Mouse (Mus musculus): ENCODE data around the gene Gne. TPM values are rescaled to one million over a fixed set of nuclear protein-coding genes. Genes with fewer than 3 reads are reported as not detected.

The Gne gene
- polyA plus RNA-seq (2014; fragmentation: Nextera tagmentation; extraction: Ambion mirVana): 41.5 and 42.3 TPM in 2 replicates

DNA sequence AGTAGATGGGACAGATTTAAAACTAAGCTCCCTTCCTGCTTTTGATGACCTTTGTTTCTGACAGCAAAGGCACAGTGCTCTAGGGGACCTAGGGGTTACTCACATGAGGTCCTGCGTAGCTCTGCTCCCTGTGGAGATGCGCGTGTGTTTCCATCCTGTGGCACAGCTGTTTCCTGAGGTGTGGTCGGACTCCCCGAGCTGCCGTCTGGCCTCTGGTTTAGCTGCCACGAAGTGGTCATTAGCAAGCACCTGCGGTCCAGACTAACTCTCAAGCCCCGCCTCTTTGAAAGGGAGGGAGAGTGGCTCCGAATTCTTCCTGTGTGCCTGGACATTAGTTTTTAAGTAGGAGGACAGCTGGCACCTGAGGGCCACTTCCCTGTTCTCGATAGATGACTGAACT lies at the start of gene Gne:
Gne (minus strand) TSS at position 233 of the 400 bp plus-strand sequence.
- Histone ChIP-seq H3K27me3 (replicated peaks; ENCODE audit: control insufficient read depth, insufficient read depth, low read length) (no peaks in the 10 kb centered on the region), H3K36me3 (ENCODE audit: control insufficient read depth, insufficient read depth, low read length) (no peaks in the 10 kb centered on the region), H3K27ac (ENCODE audit: low read depth) (no peak within 1 kb of the TSS), H3K9ac (ENCODE audit: low read length) (no peak within 1 kb of the TSS), H3K4me2 (ENCODE audit: low read length) (peak within 1 kb of the TSS; percentile 3; the same call in 1 of the 2 replicates), H3K4me1 (replicated peaks; ENCODE audit: control insufficient read depth, insufficient read depth, low read length) (no peaks in the 10 kb centered on the region), H3K9me3 (ENCODE audit: control insufficient read depth, low read length) (no peaks in the 10 kb centered on the region), H3K4me3 (ENCODE audit: low read depth, low read length) (no peak within 1 kb of the TSS)
- ATAC-seq (replicated peaks; ENCODE audit: low FRiP score, low TSS enrichment, low read depth) (no peak), DNase-seq (ENCODE audit: low spot score) (no peak)
- 14% methylated on average over 11 of the region's 11 CpGs for WGBS

DNA sequence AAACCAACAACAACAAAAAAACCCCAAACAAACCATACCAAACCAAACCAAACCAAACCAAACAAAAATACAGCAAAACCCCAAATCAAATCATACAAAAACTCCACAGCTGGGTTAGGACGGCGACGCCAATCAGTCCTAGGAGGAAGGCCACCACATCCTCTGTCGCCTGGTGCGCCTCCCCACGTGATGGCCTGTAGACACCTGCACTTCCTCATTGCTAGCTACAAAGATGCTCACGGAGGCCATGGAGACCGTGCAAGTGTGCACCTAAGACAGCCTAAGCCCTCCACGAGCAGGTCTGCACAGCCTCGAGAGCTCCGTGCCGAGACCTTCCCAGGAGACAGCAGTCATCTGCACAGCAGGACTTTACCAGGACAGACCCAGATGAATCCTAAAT lies 42.8 kb upstream of the Gne start:
- H3K27me3 ChIP-seq (replicated peaks; ENCODE audit: control insufficient read depth, insufficient read depth, low read length): no peaks in the 10 kb centered on the region
- no peaks in the 10 kb centered on the region for H3K9me3 ChIP-seq (ENCODE audit: control insufficient read depth, low read length)
- no peak overlapping the region for H3K9ac ChIP-seq (ENCODE audit: low read length)
- peaks cover 63% of the 10 kb centered on the region for H3K36me3 ChIP-seq (ENCODE audit: control insufficient read depth, insufficient read depth, low read length)
- WGBS: 91% methylated on average over 12 of the region's 12 CpGs
- H3K27ac ChIP-seq (ENCODE audit: low read depth): no peak overlapping the region
- H3K4me1 ChIP-seq (replicated peaks; ENCODE audit: control insufficient read depth, insufficient read depth, low read length): no peaks in the 10 kb centered on the region
- no peak overlapping the region for H3K4me2 ChIP-seq (ENCODE audit: low read length)
- no peak for ATAC-seq (replicated peaks; ENCODE audit: low FRiP score, low TSS enrichment, low read depth)
- H3K4me3 ChIP-seq (ENCODE audit: low read depth, low read length): no peak overlapping the region
- DNase-seq (ENCODE audit: low spot score): no peak

DNA sequence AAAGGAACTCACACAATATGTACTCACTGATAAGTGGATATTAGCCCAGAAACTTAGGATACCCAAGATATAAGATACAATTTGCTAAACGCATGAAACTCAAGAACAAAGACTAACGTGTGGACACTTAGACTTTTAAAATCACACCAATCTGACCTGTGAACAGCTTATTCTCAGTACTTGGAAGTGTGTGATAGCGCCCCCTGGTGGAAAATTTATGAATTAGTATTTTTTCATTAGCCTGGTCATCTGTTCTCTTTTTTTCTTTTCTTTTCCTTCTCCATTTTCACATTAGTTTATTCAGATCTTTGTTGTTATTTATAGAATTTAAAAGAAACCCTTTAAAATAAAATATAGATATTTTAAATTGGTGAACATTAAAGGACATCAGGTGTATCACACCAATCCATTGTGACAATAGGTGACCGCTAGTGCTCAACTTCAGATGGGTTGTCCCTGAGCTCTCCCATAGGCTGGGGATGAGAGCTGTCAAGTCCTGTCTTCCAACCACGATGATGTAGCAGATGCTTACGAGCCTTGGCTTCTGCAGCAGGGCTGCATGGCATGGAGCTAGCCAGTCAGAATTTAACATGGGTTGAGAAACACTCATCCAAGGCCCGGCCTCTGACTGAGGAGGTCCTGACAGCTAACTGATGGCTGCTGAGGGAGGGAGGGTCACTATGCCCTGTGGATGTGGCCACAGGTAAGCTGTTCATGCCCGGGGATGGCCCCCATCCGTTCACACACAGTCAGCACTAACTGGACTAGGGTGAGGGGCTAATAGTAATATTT lies 35.6 kb upstream of the Gne start:
- DNase-seq (ENCODE audit: low spot score) (no peak), ATAC-seq (replicated peaks; ENCODE audit: low FRiP score, low TSS enrichment, low read depth) (no peak)
- Histone ChIP-seq H3K4me1 (replicated peaks; ENCODE audit: control insufficient read depth, insufficient read depth, low read length) (no peaks in the 10 kb centered on the region), H3K36me3 (ENCODE audit: control insufficient read depth, insufficient read depth, low read length) (no peaks in the 10 kb centered on the region), H3K4me2 (ENCODE audit: low read length) (no peak overlapping the region), H3K4me3 (ENCODE audit: low read depth, low read length) (no peak overlapping the region), H3K9me3 (ENCODE audit: control insufficient read depth, low read length) (no peaks in the 10 kb centered on the region), H3K27me3 (replicated peaks; ENCODE audit: control insufficient read depth, insufficient read depth, low read length) (no peaks in the 10 kb centered on the region), H3K9ac (ENCODE audit: low read length) (no peak overlapping the region), H3K27ac (ENCODE audit: low read depth) (no peak overlapping the region)
- 54% methylated on average over 9 of the region's 9 CpGs for WGBS

DNA sequence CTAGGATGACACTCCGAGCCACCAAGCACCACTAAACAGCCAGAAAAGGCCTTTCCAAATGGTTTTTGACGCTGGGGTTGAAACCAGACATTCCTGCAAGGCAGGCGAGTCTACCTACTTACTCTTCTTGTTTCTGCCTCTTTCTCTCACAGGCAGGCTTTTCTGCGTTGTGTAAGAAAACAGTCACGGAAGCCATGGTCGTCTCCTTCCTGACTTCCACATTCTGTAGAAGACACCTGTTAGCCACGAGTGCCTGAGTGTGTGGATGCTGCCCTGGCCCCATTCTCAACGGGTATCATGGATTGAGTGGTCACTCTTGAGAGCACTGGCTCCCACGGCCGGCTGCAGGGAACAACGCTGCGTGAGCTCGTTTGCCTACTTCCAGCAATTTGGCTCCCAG lies 31.1 kb upstream of the Gne start:
- H3K36me3 ChIP-seq (ENCODE audit: control insufficient read depth, insufficient read depth, low read length): no peaks in the 10 kb centered on the region

DNA sequence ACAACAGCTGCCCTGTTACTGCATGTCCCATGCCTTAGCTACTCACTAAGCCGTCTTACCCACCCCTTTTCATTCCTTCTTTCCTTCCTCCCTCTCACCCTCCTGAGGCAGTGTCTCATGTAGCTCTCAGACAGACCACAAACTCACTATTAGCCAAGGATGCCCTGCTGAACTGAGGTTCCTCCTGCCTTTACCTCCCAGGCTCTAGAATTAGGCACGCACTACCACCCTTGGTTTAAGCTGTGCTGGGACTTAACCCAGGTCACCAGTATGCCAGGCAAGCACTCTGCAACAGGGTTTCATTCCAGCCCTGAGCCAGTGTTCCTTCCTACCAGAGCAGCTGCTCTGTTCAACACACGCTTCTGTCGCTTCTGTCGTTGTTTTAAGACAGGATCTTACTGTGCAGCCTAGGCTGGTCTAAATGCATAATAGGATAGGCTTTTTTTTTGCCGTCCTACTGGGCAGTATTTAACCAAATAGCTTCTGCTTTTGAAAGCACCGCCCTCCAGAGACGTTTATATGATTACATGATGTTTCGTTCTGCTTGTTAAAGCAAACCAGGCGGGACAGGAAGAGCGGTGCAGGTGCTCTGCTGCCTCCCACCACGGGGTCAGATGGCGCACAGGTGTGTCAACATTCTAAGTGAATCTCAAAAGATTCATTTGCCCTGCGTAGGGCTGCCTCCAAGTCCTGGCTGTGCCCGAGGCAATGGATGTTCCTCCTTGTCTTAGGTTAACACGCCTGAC lies 29.6 kb upstream of the Gne start:
- DNase-seq (ENCODE audit: low spot score) (no peak), ATAC-seq (replicated peaks; ENCODE audit: low FRiP score, low TSS enrichment, low read depth) (no peak)
- H3K4me1 ChIP-seq (replicated peaks; ENCODE audit: control insufficient read depth, insufficient read depth, low read length): 0 out of 2 replicates have a peak, but pooled peaks cover 12% of the 10 kb centered on the region
- WGBS: 31% methylated on average over 16 of the region's 16 CpGs
- H3K9me3 ChIP-seq (ENCODE audit: control insufficient read depth, low read length): no peaks in the 10 kb centered on the region
- H3K27ac ChIP-seq (ENCODE audit: low read depth): no peak overlapping the region
- peak overlapping the region; percentile 23 for H3K4me2 ChIP-seq (ENCODE audit: low read length)
- no peak overlapping the region for H3K9ac ChIP-seq (ENCODE audit: low read length)
- H3K36me3 ChIP-seq (ENCODE audit: control insufficient read depth, insufficient read depth, low read length): no peaks in the 10 kb centered on the region
- H3K27me3 ChIP-seq (replicated peaks; ENCODE audit: control insufficient read depth, insufficient read depth, low read length): no peaks in the 10 kb centered on the region
- no peak overlapping the region for H3K4me3 ChIP-seq (ENCODE audit: low read depth, low read length)

More for the DNA sequence above, 31.1 kb upstream of the Gne start:
- DNase-seq (ENCODE audit: low spot score) (no peak), ATAC-seq (replicated peaks; ENCODE audit: low FRiP score, low TSS enrichment, low read depth) (no peak)
- no peaks in the 10 kb centered on the region for H3K27me3 ChIP-seq (replicated peaks; ENCODE audit: control insufficient read depth, insufficient read depth, low read length)
- WGBS: 88% methylated on average over 13 of the region's 13 CpGs
- no peaks in the 10 kb centered on the region for H3K9me3 ChIP-seq (ENCODE audit: control insufficient read depth, low read length)
- no peak overlapping the region for H3K4me3 ChIP-seq (ENCODE audit: low read depth, low read length)
- 0 out of 2 replicates have a peak, but pooled peaks cover 12% of the 10 kb centered on the region for H3K4me1 ChIP-seq (replicated peaks; ENCODE audit: control insufficient read depth, insufficient read depth, low read length)
- no peak overlapping the region for H3K27ac ChIP-seq (ENCODE audit: low read depth)
- H3K4me2 ChIP-seq (ENCODE audit: low read length): no peak overlapping the region
- no peak overlapping the region for H3K9ac ChIP-seq (ENCODE audit: low read length)

DNA sequence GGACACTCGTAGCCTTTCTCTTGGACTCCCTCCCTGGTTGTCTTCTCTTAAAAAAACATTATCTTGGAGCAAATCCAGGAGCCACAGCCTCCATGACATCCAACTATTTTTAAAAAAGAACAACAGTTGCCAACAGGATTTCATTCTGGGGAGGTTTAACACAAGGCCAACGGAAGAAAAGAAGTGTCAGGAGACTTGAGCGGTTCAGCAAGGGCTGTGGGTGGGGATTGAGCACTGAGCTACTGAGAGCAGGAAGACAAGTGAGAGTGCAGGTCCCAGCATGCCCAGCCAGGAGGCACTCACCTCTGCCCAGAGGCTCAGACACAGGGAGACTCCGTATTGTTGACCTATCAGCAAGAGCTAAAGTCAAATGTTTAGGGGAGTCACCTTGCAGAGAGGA lies 28.8 kb upstream of the Gne start:
- Histone ChIP-seq H3K27me3 (replicated peaks; ENCODE audit: control insufficient read depth, insufficient read depth, low read length) (no peaks in the 10 kb centered on the region), H3K36me3 (ENCODE audit: control insufficient read depth, insufficient read depth, low read length) (no peaks in the 10 kb centered on the region), H3K4me2 (ENCODE audit: low read length) (no peak overlapping the region), H3K4me3 (ENCODE audit: low read depth, low read length) (no peak overlapping the region), H3K9me3 (ENCODE audit: control insufficient read depth, low read length) (no peaks in the 10 kb centered on the region), H3K9ac (ENCODE audit: low read length) (no peak overlapping the region), H3K27ac (ENCODE audit: low read depth) (no peak overlapping the region), H3K4me1 (replicated peaks; ENCODE audit: control insufficient read depth, insufficient read depth, low read length) (peaks cover 12% of the 10 kb centered on the region; the same call in 1 of the 2 replicates)
- 28% methylated on average over 4 of the region's 4 CpGs for WGBS
- DNase-seq (ENCODE audit: low spot score) (no peak), ATAC-seq (replicated peaks; ENCODE audit: low FRiP score, low TSS enrichment, low read depth) (no peak)

DNA sequence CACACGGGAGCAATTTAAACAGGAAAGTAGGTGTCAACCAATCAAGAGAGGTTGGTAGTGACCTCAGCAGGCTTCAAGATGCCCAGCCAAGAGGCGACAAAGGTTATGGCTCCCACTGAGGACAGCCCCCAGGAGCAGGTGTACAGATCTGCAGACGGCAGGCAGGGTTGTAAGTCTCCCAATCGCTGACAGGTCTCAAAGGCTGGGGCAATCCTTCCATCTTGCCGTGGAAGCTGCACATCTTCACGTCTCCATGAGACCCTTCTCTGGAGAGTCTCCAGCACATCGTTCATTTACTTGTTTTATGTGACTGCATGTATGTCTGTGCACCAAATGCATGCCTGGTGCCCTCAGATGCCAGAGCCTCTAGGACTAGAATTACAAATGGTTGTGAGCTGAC lies 26.8 kb upstream of the Gne start:
- WGBS: 72% methylated on average over 7 of the region's 7 CpGs
- ATAC-seq (replicated peaks; ENCODE audit: low FRiP score, low TSS enrichment, low read depth) (no peak), DNase-seq (ENCODE audit: low spot score) (no peak)
- H3K9me3 ChIP-seq (ENCODE audit: control insufficient read depth, low read length): no peaks in the 10 kb centered on the region
- no peak overlapping the region for H3K9ac ChIP-seq (ENCODE audit: low read length)
- no peak overlapping the region for H3K4me2 ChIP-seq (ENCODE audit: low read length)
- no peaks in the 10 kb centered on the region for H3K27me3 ChIP-seq (replicated peaks; ENCODE audit: control insufficient read depth, insufficient read depth, low read length)
- peaks cover 19% of the 10 kb centered on the region; the same call in 1 of the 2 replicates for H3K4me1 ChIP-seq (replicated peaks; ENCODE audit: control insufficient read depth, insufficient read depth, low read length)
- no peaks in the 10 kb centered on the region for H3K36me3 ChIP-seq (ENCODE audit: control insufficient read depth, insufficient read depth, low read length)
- no peak overlapping the region for H3K4me3 ChIP-seq (ENCODE audit: low read depth, low read length)
- H3K27ac ChIP-seq (ENCODE audit: low read depth): no peak overlapping the region

DNA sequence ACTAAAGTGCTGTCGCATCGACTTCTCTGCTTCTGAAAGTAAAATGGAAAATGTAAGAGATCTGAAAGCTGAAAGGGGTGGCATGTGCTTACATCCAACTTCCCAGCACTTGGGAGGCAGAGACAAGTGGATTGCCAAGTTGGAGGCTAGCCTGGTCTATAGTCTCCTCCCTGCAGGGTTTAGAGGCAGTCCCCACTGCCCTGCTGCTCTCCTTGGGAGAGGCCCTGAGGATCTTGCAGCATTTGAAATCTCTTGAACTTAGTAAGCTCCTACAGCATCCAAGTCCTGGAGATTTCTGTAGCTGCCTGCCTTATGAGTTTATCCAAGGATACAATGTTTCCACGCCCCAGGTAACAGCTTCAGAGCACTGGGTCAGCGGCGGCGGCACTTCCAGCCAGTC lies 24.3 kb upstream of the Gne start:
- no peak overlapping the region for H3K4me3 ChIP-seq (ENCODE audit: low read depth, low read length)
- H3K9me3 ChIP-seq (ENCODE audit: control insufficient read depth, low read length): no peaks in the 10 kb centered on the region
- no peak overlapping the region for H3K9ac ChIP-seq (ENCODE audit: low read length)
- no peaks in the 10 kb centered on the region for H3K27me3 ChIP-seq (replicated peaks; ENCODE audit: control insufficient read depth, insufficient read depth, low read length)
- peaks cover 23% of the 10 kb centered on the region; the same call in 1 of the 2 replicates for H3K4me1 ChIP-seq (replicated peaks; ENCODE audit: control insufficient read depth, insufficient read depth, low read length)
- H3K27ac ChIP-seq (ENCODE audit: low read depth): no peak overlapping the region
- no peak overlapping the region for H3K4me2 ChIP-seq (ENCODE audit: low read length)
- DNase-seq (ENCODE audit: low spot score) (no peak), ATAC-seq (replicated peaks; ENCODE audit: low FRiP score, low TSS enrichment, low read depth) (no peak)
- WGBS: 89% methylated on average over 6 of the region's 6 CpGs
- H3K36me3 ChIP-seq (ENCODE audit: control insufficient read depth, insufficient read depth, low read length): no peaks in the 10 kb centered on the region

Data from intestine, embryonic 14.5 days (tissue).